Mouse (Mus musculus): ENCODE results near the gene Fam228a. TPM values are rescaled to one million over a fixed set of nuclear protein-coding genes. Genes with fewer than 3 reads are reported as not detected.
"Not testable (repeated sequence)": the region's sequence is repeated elsewhere in the genome, so short reads cannot be mapped to it uniquely, and the experiment has no call there.

Fam228a gene
- total RNA-seq, 2 experiments from 2014 or later: not detected

DNA sequence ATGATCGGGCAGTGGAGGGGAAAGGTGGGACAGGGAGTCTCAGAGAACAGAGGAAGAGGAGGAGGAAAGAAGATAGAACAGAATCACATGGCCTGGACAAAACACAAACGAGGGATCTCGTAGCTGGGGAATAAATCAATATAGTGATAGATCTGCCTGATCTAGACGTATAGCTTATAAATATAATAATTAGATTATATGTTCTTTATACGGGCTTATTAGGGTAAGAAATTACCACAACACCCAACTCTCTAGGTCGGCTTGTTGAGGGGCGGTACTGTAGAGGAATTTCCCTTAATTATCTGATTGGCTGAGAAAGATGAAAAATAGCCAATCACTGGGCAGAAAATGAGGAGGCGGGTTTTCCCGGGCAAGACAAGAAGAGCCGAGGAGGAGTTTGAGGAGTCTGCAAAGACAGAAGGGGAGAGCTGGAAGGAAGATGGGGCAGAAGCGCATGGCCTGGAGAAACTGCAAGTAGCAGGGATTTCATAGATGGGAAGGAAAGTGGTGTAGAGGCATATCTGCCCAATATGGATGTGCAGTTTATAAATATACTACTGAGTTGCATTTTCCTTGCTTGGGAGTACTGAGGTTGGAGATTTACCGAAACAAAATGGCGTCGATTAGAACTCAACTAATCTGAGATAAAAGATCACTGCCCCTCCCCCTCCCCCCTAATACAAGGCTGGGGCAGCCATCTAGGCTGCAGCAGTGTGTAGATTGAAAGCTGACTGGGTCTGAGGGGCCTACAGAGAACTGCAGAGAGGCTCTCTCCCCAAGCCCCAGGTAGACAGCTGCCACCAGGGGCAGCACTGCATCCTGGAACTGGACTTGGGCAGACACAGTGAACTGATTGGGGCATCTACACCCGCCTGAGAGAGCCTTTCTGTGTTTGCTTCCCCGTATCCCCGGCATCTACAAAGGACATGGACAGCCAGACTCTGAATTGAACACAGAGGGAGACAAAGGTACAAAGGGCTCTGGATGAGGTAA lies 18.2 kb downstream of the Fam228a start:
- DNase-seq: no peak
- intact Hi-C loops (cut with DNase I): no loop called here

GRCm38 (mm10) chr12:4719066-4719761 lies 19.0 kb downstream of the Fam228a start:
- DNase-seq: no peak
- intact Hi-C loops (cut with DNase I): no loop called here

- intact Hi-C loops (cut with DNase I): no loop called here
Measured at GRCm38 (mm10) chr12:4717417-4717816, 20.8 kb downstream of the Fam228a start.

GRCm38 (mm10) chr12:4715606-4716005 lies 22.6 kb downstream of the Fam228a start:
- no peak for DNase-seq
- intact Hi-C loops (cut with DNase I): no loop called here

More at GRCm38 (mm10) chr12:4717417-4717816, 20.8 kb downstream of the Fam228a start:
- DNase-seq: no peak

- intact Hi-C loops (cut with DNase I): no loop called here
Measured at GRCm38 (mm10) chr12:4713361-4713760, 24.9 kb downstream of the Fam228a start.

DNA sequence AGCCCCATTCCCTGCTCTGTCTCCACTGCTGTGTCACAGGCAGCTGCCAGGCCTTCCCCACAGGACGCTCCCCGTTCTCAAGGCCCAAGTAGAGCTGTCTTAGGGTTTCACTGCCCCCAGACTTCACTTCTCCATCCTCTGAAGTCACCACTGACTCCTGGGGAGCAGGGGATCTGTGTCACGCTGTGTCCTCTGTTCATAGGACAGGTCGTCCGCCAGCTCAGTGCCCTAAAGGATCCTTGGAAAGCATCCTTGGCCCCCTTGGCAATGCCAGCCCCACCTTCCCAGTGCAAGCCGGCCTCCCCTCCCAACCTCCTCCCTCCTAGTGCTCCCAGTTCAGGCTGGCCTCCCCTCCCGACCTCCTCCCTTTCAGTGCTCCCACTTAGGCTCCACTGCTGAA lies 28.3 kb downstream of the Fam228a start:
- intact Hi-C loops (cut with DNase I): no loop called here

More at GRCm38 (mm10) chr12:4713361-4713760, 24.9 kb downstream of the Fam228a start:
- no peak for DNase-seq

DNA sequence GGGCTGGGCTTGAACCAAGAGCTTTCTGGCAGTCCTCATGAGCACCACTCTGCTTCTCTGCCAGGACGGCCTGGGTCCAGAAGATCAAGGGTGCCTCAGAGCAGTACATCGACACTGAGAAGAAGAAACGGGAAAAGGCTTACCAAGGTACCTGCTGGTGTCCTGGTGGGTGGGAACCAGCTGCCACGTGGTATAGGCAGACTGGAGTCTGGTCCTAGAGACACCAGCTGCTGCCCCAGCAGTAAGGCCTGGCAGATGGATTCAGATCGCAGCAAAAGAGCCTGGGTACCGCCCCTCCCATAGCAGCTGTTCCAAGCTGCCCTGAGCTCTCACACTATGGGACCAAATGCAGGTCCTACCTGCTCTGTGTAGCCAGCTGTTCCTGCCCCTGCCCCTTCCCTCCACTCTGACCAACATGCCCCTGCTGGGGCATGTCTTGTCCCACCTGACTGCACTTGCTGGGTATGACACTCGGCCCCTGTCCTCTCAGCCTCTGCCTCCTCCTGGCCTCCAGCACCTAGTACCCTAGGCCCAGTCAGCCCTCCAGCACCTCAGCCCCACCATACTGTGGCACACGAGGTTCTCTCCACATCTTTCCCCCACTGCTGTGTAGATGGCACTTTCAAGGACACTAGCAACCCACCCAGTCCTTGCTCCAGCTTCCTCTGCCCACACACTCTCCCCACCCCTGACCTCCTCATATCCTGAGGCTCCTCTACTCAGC lies 29.2 kb downstream of the Fam228a start:
- intact Hi-C loops (cut with DNase I): no loop called here
- DNase-seq: no peak

More for the DNA sequence above, 28.3 kb downstream of the Fam228a start:
- no peak for DNase-seq

DNA sequence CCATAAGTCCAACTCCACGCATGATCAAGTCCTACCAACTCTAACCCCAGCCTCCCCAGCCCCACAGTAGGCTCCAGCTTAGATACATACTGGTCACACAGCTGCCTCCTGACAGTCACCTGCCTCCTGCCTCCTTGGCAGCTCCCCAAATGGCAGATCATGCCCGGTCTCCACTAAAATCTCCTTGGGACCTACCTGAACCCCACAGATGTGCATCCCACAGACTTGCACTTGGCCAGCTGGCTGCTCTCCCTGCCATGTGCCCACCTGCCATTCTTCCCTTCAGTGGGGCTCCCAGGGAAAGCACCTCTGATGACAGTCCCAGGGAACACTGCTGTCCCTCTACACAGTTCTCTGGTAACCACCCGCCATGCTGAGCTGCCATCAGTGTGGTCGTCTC lies 29.9 kb downstream of the Fam228a start:
- DNase-seq: no peak
- intact Hi-C loops (cut with DNase I): no loop called here

GRCm38 (mm10) chr12:4707488-4708017 lies 30.7 kb downstream of the Fam228a start:
- intact Hi-C loops (cut with DNase I): no loop called here
- no peak for DNase-seq

GRCm38 (mm10) chr12:4706901-4707300 lies 31.3 kb downstream of the Fam228a start:
- DNase-seq: no peak
- intact Hi-C loops (cut with DNase I): no loop called here

DNA sequence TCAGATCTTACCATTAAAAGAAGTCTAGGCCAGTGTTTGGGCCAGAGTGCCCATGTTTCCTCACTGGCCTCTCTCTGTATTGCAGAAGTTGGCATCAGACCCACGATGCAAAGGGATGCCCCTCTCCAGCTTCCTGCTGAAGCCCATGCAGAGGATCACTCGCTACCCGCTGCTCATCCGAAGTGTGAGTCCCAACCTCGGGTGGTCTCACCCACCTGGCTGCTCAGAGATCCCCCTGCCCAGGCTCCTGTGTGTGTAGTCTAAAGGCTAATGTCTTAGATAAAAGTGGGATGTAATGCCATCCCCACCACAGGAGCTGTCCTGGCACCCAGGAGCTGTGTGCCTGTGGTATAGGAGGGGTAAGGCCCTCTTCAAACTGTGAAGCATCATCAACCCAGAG lies 32.1 kb downstream of the Fam228a start:
- DNase-seq: no peak
- intact Hi-C loops (cut with DNase I): no loop called here

DNA sequence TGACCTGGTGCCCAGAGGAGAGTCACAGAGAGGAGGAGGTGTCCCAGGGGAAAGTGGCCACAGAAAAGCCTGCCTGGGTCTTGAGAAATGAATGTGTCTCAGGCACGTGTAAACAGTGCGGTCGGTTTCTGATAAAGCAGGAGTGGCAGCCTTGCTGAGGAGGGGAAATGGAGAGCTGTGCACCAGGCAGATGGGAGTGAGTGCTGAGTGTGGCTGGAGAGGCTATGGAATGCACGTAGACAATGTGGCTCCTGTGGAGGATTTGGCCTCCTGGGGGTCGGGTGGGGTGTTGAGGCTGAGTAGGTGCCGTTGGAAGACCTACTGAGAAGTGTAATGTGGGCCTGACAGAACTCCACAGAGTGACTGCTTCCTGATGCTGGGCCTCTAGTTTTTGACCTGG lies 32.6 kb downstream of the Fam228a start:
- intact Hi-C loops (cut with DNase I); DNase-seq: not testable (repeated sequence)

GRCm38 (mm10) chr12:4694534-4694933 lies 43.7 kb downstream of the Fam228a start:
- no peak for DNase-seq
- intact Hi-C loops (cut with DNase I): no loop called here

DNA sequence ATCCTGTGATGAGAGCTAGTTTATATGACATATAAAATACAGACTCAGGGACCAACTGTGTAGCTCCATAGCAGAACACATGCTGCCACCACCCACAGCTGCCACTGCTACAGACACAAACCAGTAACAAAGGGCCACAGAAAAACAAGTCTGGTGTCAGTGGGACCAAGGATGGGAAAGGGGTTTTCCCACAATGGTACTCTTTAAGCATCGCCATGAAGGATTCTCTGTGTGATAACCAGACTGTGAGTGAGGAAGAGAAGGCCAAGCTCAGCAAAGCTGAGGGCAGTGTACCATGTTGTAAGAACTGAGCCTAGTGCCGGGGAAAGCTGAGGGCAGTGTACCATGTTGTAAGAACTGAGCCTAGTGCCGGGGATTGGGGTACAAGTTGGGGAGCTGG lies 47.0 kb downstream of the Fam228a start:
- DNase-seq: no peak
- intact Hi-C loops (cut with DNase I): no loop called here

DNA sequence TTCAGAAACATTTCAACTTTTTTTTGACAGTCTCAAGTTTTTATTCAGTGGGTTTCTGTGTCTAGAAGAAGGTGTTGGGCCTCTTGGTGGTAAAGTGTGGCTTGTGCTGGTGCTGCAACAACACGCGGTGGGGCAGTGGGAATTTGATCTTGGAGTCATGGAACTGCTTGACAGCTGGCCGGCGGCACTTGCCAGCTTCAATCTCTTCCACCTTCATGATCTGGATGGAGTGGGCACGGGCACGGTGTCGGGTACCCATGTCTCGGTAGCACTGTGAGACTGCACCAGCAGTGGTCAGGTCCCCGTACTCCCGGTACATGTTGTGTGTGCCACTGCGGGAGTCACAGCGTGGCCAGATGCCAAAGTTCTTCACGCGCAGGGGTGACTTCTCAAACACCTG lies 48.9 kb downstream of the Fam228a start:
- intact Hi-C loops (cut with DNase I): no loop called here
- no peak for DNase-seq

DNA sequence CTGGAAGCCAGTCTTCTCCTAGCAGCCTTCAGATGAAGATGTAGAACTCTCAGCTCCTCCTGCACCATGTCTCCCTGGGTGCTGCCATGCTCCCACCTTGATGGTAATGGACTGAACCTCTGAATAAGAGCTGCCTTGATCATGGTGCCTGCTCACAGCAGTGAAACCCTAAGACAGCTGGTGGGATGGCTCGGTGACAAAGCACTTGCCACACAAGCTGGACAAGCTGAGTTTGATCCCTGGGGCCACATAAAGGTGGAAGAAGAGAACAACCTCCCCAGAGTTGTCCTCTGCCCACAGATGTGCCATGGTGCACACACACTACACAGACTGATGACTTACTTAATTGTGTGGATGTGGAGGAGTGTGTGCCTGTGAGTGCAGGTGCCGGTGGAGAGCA lies 49.8 kb downstream of the Fam228a start:
- intact Hi-C loops (cut with DNase I): no loop called here

GRCm38 (mm10) chr12:4685441-4685840 lies 52.8 kb downstream of the Fam228a start:
- intact Hi-C loops (cut with DNase I): no loop called here
- no peak for DNase-seq

More for the DNA sequence above, 49.8 kb downstream of the Fam228a start:
- DNase-seq: no peak

DNA sequence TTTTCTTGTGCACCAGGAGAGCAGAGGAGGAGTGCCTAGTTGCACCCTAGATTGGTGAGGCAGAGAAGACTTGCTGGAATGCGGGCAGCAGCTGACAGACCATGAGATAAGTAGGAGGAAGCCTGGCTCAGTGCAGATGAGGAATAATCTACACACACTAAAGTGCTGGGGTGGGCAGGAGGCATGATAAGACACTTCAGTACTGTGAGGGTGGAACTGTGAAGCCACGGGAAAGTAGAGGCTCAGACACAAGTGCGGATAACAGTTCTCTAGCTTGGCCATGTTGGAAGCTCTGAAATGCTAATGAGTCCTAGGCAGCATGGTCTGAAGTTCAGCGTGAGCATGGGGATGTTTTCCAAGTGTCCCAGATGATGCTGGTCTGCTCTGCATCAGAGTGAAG lies 58.3 kb downstream of the Fam228a start:
- intact Hi-C loops (cut with DNase I): loop anchor here (10.0 kb wide), 1 partner anchor 285 kb away; no protein-coding TSS in a partner anchor
- no peak for DNase-seq

GRCm38 (mm10) chr12:4676336-4676735 lies 61.9 kb downstream of the Fam228a start:
- intact Hi-C loops (cut with DNase I): loop anchor here (10.0 kb wide), 1 partner anchor 288 kb away; no protein-coding TSS in a partner anchor
- DNase-seq: no peak

DNA sequence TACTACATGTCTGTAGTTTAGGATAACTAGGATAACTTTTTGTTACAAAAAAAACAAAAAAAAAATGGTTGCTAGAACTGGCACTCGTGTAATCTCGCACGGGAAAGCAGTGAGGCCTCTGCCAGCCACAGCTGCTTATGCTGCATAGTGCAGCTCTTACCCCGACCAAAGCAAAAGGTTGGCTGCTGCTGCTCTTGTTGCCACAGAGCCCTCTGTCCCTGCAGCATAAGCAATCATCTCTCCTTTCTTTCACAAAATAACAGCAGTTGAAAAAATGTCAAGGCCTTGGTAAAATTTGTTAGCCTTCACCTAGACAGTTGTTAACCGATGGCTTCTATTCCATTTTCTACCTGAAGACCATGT lies 72.6 kb downstream of the Fam228a start:
- no peak for DNase-seq
- intact Hi-C loops (cut with DNase I): no loop called here

Data from gastrocnemius, postnatal 36 days (tissue).